Comparison of ENCODE assay signal across 25 mouse cellular contexts in the genomic region with DNA sequence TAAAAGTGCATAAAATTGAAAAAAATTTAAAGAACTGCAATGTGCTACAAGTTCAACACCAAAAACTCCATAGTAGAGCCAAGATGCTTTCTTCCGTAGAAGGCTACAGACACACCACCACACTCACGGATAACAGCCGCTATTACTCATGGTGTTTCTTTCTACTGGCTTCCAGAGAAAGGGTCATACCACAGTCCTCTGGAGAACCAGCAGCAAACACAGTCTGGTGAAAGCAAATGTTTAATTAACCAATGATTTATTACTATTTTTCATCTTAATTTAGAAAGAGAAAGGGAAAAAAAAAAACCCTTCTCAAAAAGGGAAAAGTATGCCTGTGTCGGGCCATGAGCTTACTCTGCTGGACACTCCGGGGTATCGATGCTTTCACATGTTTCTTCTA. TPM values are rescaled to one million over a fixed set of nuclear protein-coding genes. Genes with fewer than 3 reads are reported as not detected.
DNase-seq lines count a peak whose midpoint lies in the region; ATAC-seq and TF ChIP-seq lines count a peak whose summit lies in the region.
"Had no signal": no experiment of that assay in that cellular context is flagged by ENCODE, and none has a peak within 500 bp of the region (broad histone marks: within the 10 kb centered on the region; RNA-seq: fewer than 3 reads in every experiment).

No protein-coding gene starts in this region.

- H3K9me3 ChIP-seq in heart, embryonic 16.5 days (replicated peaks; ENCODE audit: control insufficient read depth, low read length) = no peaks in the 10 kb centered on the region
- H3K9me3 ChIP-seq in heart, embryonic 10.5 days = no peaks in the 10 kb centered on the region
- no peaks in the 10 kb centered on the region for H3K9me3 ChIP-seq in kidney, embryonic 14.5 days (ENCODE audit: control insufficient read depth, low read length)
- no peaks in the 10 kb centered on the region for H3K9me3 ChIP-seq in kidney, embryonic 15.5 days (replicated peaks)
- no peaks in the 10 kb centered on the region for H3K9me3 ChIP-seq in kidney, postnatal 0 days (replicated peaks; ENCODE audit: low read length)
- H3K9me3 ChIP-seq: embryonic facial prominence, embryonic 10.5 days; forebrain, embryonic 13.5 days; G1E had no signal

- no peaks in the 10 kb centered on the region for H3K36me3 ChIP-seq in heart, embryonic 16.5 days (ENCODE audit: control insufficient read depth, insufficient read depth)
- H3K36me3 ChIP-seq in heart, embryonic 10.5 days = 0 out of 2 replicates have a peak, but pooled peaks cover 2% of the 10 kb centered on the region
- H3K36me3 ChIP-seq in kidney, adult 2 months (ENCODE audit: control insufficient read depth, insufficient read depth, low read length) = no peaks in the 10 kb centered on the region
- no peaks in the 10 kb centered on the region for H3K36me3 ChIP-seq in kidney, embryonic 14.5 days (ENCODE audit: control insufficient read depth, insufficient read depth, low read length)
- no peaks in the 10 kb centered on the region for H3K36me3 ChIP-seq in kidney, embryonic 15.5 days
- H3K36me3 ChIP-seq in kidney, postnatal 0 days (ENCODE audit: insufficient read depth, low read length) = no peaks in the 10 kb centered on the region
- H3K36me3 ChIP-seq: embryonic facial prominence, embryonic 10.5 days; embryonic facial prominence, embryonic 12.5 days; G1E had no signal

- WGBS in heart, embryonic 16.5 days = 61% methylated on average over 6 of the region's 6 CpGs
- 82% methylated on average over 6 of the region's 6 CpGs for WGBS in heart, embryonic 10.5 days
- WGBS in kidney, adult 2 months = 75% methylated on average over 6 of the region's 6 CpGs
- WGBS in kidney, embryonic 14.5 days = 64% methylated on average over 6 of the region's 6 CpGs
- WGBS in kidney, embryonic 15.5 days = 56% methylated on average over 6 of the region's 6 CpGs
- 61% methylated on average over 6 of the region's 6 CpGs for WGBS in kidney, postnatal 0 days

- H3K4me1 ChIP-seq in heart, embryonic 16.5 days (ENCODE audit: control insufficient read depth, insufficient read depth, low read length) = no peaks in the 10 kb centered on the region
- H3K4me1 ChIP-seq in heart, embryonic 10.5 days = no peaks in the 10 kb centered on the region
- no peaks in the 10 kb centered on the region for H3K4me1 ChIP-seq in kidney, adult 2 months (ENCODE audit: control insufficient read depth, insufficient read depth, low read length)
- no peaks in the 10 kb centered on the region for H3K4me1 ChIP-seq in kidney, embryonic 14.5 days (ENCODE audit: control insufficient read depth, insufficient read depth, low read length)
- H3K4me1 ChIP-seq in kidney, embryonic 15.5 days = no peaks in the 10 kb centered on the region
- H3K4me1 ChIP-seq in kidney, postnatal 0 days (replicated peaks; ENCODE audit: insufficient read depth, low read length) = no peaks in the 10 kb centered on the region
- H3K4me1 ChIP-seq: embryonic facial prominence, embryonic 10.5 days; embryonic facial prominence, embryonic 12.5 days; forebrain, embryonic 13.5 days had no signal

- H3K9ac ChIP-seq in heart, embryonic 16.5 days (ENCODE audit: low read length) = no peak overlapping the region
- no peak overlapping the region for H3K9ac ChIP-seq in kidney, embryonic 14.5 days (ENCODE audit: low read depth, low read length)
- H3K9ac ChIP-seq in kidney, embryonic 15.5 days = no peak overlapping the region
- H3K9ac ChIP-seq in kidney, postnatal 0 days (ENCODE audit: low read depth, low read length) = no peak overlapping the region
- H3K9ac ChIP-seq: embryonic facial prominence, embryonic 12.5 days; forebrain, embryonic 13.5 days had no signal

- H3K27me3 ChIP-seq in heart, embryonic 16.5 days (ENCODE audit: control insufficient read depth, insufficient read depth, low read length) = no peaks in the 10 kb centered on the region
- H3K27me3 ChIP-seq in heart, embryonic 10.5 days (ENCODE audit: insufficient read depth, poor library complexity, severe bottlenecking) = no peaks in the 10 kb centered on the region
- no peaks in the 10 kb centered on the region for H3K27me3 ChIP-seq in kidney, adult 2 months (replicated peaks; ENCODE audit: control insufficient read depth, insufficient read depth, low read length)
- H3K27me3 ChIP-seq in kidney, embryonic 14.5 days (ENCODE audit: control insufficient read depth, insufficient read depth, low read length) = no peaks in the 10 kb centered on the region
- no peaks in the 10 kb centered on the region for H3K27me3 ChIP-seq in kidney, embryonic 15.5 days
- H3K27me3 ChIP-seq in kidney, postnatal 0 days (ENCODE audit: insufficient read depth, low read length) = no peaks in the 10 kb centered on the region
- H3K27me3 ChIP-seq: CH12.LX; embryonic facial prominence, embryonic 12.5 days; forebrain, embryonic 13.5 days; Patski had no signal

- no peak for TF ChIP-seq POLR2A in kidney, adult 2 months (IDR thresholded peaks at IDR 0.05; ENCODE audit: low read depth, low read length)

- DNase-seq in heart, embryonic 10.5 days (ENCODE audit: low spot score) = no peak
- peak; percentile 48 for DNase-seq in kidney, adult 2 months
- no peak for DNase-seq in kidney, postnatal 10 days
- peak; percentile 91 for DNase-seq in kidney, postnatal 0 days (ENCODE audit: low spot score)
- no peak for DNase-seq in urinary bladder, postnatal 14 days (ENCODE audit: low spot score)
- DNase-seq: adrenal gland, adult 8-10 months; adrenal gland, postnatal 14 days; adrenal gland, postnatal 36 days; B cell, adult 2 months; cerebellum, adult 11-12 months; cerebellum, adult 2 months; cerebellum, adult 9-10 months; cerebellum, postnatal 10 days; cerebellum, postnatal 25 days had no signal

- no peak for ATAC-seq in heart, embryonic 16.5 days (replicated peaks; ENCODE audit: extremely low read depth, insufficient read depth, low FRiP score)
- ATAC-seq in kidney, embryonic 14.5 days (ENCODE audit: low FRiP score, low TSS enrichment) = no peak
- ATAC-seq in kidney, embryonic 15.5 days (replicated peaks; ENCODE audit: low FRiP score) = no peak
- no peak for ATAC-seq in kidney, postnatal 0 days (replicated peaks; ENCODE audit: low FRiP score, low read depth)
- ATAC-seq: activated CD4-positive, CD25-positive, alpha-beta regulatory T cell, adult 4 months; CD4-positive, CD25-positive, alpha-beta regulatory T cell, adult 4 months; forebrain, embryonic 13.5 days; Patski had no signal

- no peak for TF ChIP-seq CTCF in kidney, adult 2 months (conservative IDR thresholded peaks at IDR 0.05; ENCODE audit: insufficient read depth, insufficient read length, low read depth, low read length)
- TF ChIP-seq CTCF in kidney, postnatal 0 days (IDR thresholded peaks at IDR 0.05; ENCODE audit: low read depth) = 0 out of 2 replicates have a peak, but pooled peaks have one; percentile 3

- H3K4me3 ChIP-seq in heart, embryonic 16.5 days (ENCODE audit: low read length) = no peak overlapping the region
- H3K4me3 ChIP-seq in heart, embryonic 10.5 days = no peak overlapping the region
- H3K4me3 ChIP-seq in kidney, adult 2 months (ENCODE audit: insufficient read depth, low read depth, low read length) = no peak overlapping the region
- H3K4me3 ChIP-seq in kidney, embryonic 14.5 days (ENCODE audit: low read length) = no peak overlapping the region
- H3K4me3 ChIP-seq in kidney, embryonic 15.5 days (replicated peaks) = no peak overlapping the region
- H3K4me3 ChIP-seq in kidney, postnatal 0 days (replicated peaks; ENCODE audit: low read depth, low read length) = no peak overlapping the region
- H3K4me3 ChIP-seq: embryonic facial prominence, embryonic 10.5 days; embryonic facial prominence, embryonic 12.5 days; forebrain, embryonic 13.5 days had no signal

- H3K27ac ChIP-seq in heart, embryonic 16.5 days (ENCODE audit: low read length) = no peak overlapping the region
- no peak overlapping the region for H3K27ac ChIP-seq in heart, embryonic 10.5 days
- H3K27ac ChIP-seq in kidney, adult 2 months (ENCODE audit: insufficient read depth, low read depth, low read length) = no peak overlapping the region
- H3K27ac ChIP-seq in kidney, embryonic 14.5 days (ENCODE audit: low read depth, low read length) = no peak overlapping the region
- H3K27ac ChIP-seq in kidney, embryonic 15.5 days = 0 out of 2 replicates have a peak overlapping the region, but pooled peaks have one; percentile 9
- no peak overlapping the region for H3K27ac ChIP-seq in kidney, postnatal 0 days
- H3K27ac ChIP-seq: embryonic facial prominence, embryonic 10.5 days; embryonic facial prominence, embryonic 12.5 days; forebrain, embryonic 13.5 days had no signal

- 0 out of 2 replicates have a peak overlapping the region, but pooled peaks have one; percentile 12 for H3K4me2 ChIP-seq in heart, embryonic 16.5 days (ENCODE audit: low read depth, low read length)
- no peak overlapping the region for H3K4me2 ChIP-seq in kidney, embryonic 14.5 days (replicated peaks; ENCODE audit: low read depth, low read length)
- 0 out of 2 replicates have a peak overlapping the region, but pooled peaks have one; percentile 9 for H3K4me2 ChIP-seq in kidney, embryonic 15.5 days
- no peak overlapping the region for H3K4me2 ChIP-seq in kidney, postnatal 0 days (ENCODE audit: low read length)
- H3K4me2 ChIP-seq: embryonic facial prominence, embryonic 12.5 days; forebrain, embryonic 13.5 days had no signal

RNA-seq across cellular contexts. Expression of gene Enpp1, which starts 37.7 kb away (rescaled TPM):
- 3.8 and 3.9 TPM in 2 replicates for polyA plus RNA-seq in heart, embryonic 16.5 days (2015; fragmentation: Nextera tagmentation; extraction: Ambion mirVana)
- polyA plus RNA-seq in heart, embryonic 10.5 days (2016; fragmentation: Nextera tagmentation; extraction: Ambion mirVana) = 4.2 and 4.9 TPM in 2 replicates
- polyA plus RNA-seq in kidney, adult 2 months (2012; rRNA removed) = 8.5 TPM in 2 replicates
- 0.90 and 2.5 TPM in 2 replicates for polyA plus RNA-seq in kidney, embryonic 14.5 days (2014; fragmentation: Nextera tagmentation; extraction: Ambion mirVana)
- 3.9 and 4.1 TPM in 2 replicates for polyA plus RNA-seq in kidney, embryonic 15.5 days (2015; fragmentation: Nextera tagmentation; extraction: Ambion mirVana)
- 7.7 and 8.6 TPM in 2 replicates for polyA plus RNA-seq in kidney, postnatal 0 days (2015; fragmentation: Nextera tagmentation; extraction: Ambion mirVana)
- polyA plus RNA-seq: G1E had no signal

Comparison
In these comparisons a context has a peak if more than half of its experiments do, and no peak if none do; other contexts are left out.
1. H3K4me2 ChIP-seq: peak in heart, embryonic 16.5 days (single experiment) and kidney, embryonic 15.5 days (single experiment); none in kidney, embryonic 14.5 days (single experiment) and kidney, postnatal 0 days (single experiment).
2. DNase-seq: peak in kidney, adult 2 months (single experiment) and kidney, postnatal 0 days (single experiment); none in heart, embryonic 10.5 days (single experiment), kidney, postnatal 10 days (single experiment) and urinary bladder, postnatal 14 days (single experiment).